Mouse (Mus musculus) midbrain, embryonic 13.5 days (tissue): ENCODE measurements around the gene Nenf. TPM values are rescaled to one million over a fixed set of nuclear protein-coding genes. Genes with fewer than 3 reads are reported as not detected.

Source experiments
- ATAC-seq: fragments of 200-750 bp; cut with Nextera tagmentation; 2 replicates; pipeline ENCODE4 v1.8.0; 2017; ENCODE audit warnings: mild to moderate bottlenecking, moderate TSS enrichment, moderate library complexity
- H3K27ac ChIP-seq: fragments of 300-500 bp; sonication (generic); 2 replicates; pipeline ENCODE4 v1.5.1; 2015; ENCODE audit warnings: inconsistent platforms, mild to moderate bottlenecking, moderate library complexity
- H3K27me3 ChIP-seq: fragments of 300-500 bp; sonication (generic); 2 replicates; pipeline ENCODE4 v1.6.1; 2015; ENCODE audit warnings: mild to moderate bottlenecking, inconsistent platforms
- H3K36me3 ChIP-seq: fragments of 300-500 bp; sonication (generic); 2 replicates; pipeline ENCODE4 v1.6.1; 2015; ENCODE audit warnings: mild to moderate bottlenecking, inconsistent platforms
- H3K4me1 ChIP-seq: fragments of 300-500 bp; sonication (generic); replicated peaks from 2 replicates; pipeline ENCODE4 v1.6.1; 2015; ENCODE audit warnings: inconsistent platforms
- H3K4me2 ChIP-seq: fragments of 300-500 bp; sonication (generic); replicated peaks from 2 replicates; pipeline ENCODE4 v1.6.1; 2015; ENCODE audit warnings: moderate library complexity, mild to moderate bottlenecking, inconsistent platforms
- H3K4me3 ChIP-seq: fragments of 300-500 bp; sonication (generic); replicated peaks from 2 replicates; pipeline ENCODE4 v1.5.1; 2015; ENCODE audit warnings: mild to moderate bottlenecking, inconsistent platforms
- H3K9ac ChIP-seq: fragments of 300-500 bp; sonication (generic); replicated peaks from 2 replicates; pipeline ENCODE4 v1.6.1; 2015; ENCODE audit warnings: mild to moderate bottlenecking, inconsistent platforms
- H3K9me3 ChIP-seq: fragments of 300-500 bp; sonication (generic); 2 replicates; pipeline ENCODE4 v1.6.1; 2016; ENCODE audit warnings: mild to moderate bottlenecking, inconsistent platforms
- WGBS: fragments of 180-500 bp; shearing (Covaris S2); methylation state at CpG from one replicate; pipeline ENCODE4 v1.1.7; 2015; 5-methylcytosine and 5-hydroxymethylcytosine counted together
- polyA plus RNA-seq: library from polyadenylated mRNA; unstranded; fragments of >200 nt; fragmentation: Nextera tagmentation; extraction: Ambion mirVana; gene quantifications from 2 replicates; pipeline ENCODE4 v1.2.1, GENCODE M21; 2015

The Nenf gene
- polyA plus RNA-seq, 1 experiment from 2014 or later, result 87.5 TPM

- H3K36me3 ChIP-seq, result no peaks in the 10 kb centered on the region
- no peak overlapping the region for H3K4me2 ChIP-seq
- H3K9ac ChIP-seq, result no peak overlapping the region
- WGBS, result 88% methylated on average over 4 of the region's 4 CpGs
- H3K4me3 ChIP-seq, result no peak overlapping the region
- peaks cover 16% of the 10 kb centered on the region for H3K4me1 ChIP-seq
- no peak for ATAC-seq
- no peak overlapping the region for H3K27ac ChIP-seq
- no peaks in the 10 kb centered on the region for H3K9me3 ChIP-seq
- no peaks in the 10 kb centered on the region for H3K27me3 ChIP-seq
These were observed 4.1 kb downstream of the Nenf start for GRCm38 (mm10) chr1:191313926-191314325.

- Histone ChIP-seq H3K9ac (no peak overlapping the region), H3K4me1 (peaks cover 16% of the 10 kb centered on the region), H3K4me2 (peak overlapping the region; percentile 53; the same call in 1 of the 2 replicates)
These were observed 4.8 kb downstream of the Nenf start for GRCm38 (mm10) chr1:191313158-191313557.

GRCm38 (mm10) chr1:191312513-191312941 is 5.5 kb downstream of the Nenf start:
- Histone ChIP-seq H3K36me3 (peaks cover 8% of the 10 kb centered on the region; the same call in 1 of the 2 replicates), H3K4me3 (peak overlapping the region; percentile 47), H3K9me3 (0 out of 2 replicates have a peak, but pooled peaks cover 6% of the 10 kb centered on the region), H3K4me2 (peak overlapping the region; percentile 53), H3K4me1 (peaks cover 14% of the 10 kb centered on the region), H3K27me3 (no peaks in the 10 kb centered on the region), H3K9ac (0 out of 2 replicates have a peak overlapping the region, but pooled peaks have one; percentile 33), H3K27ac (no peak overlapping the region)
- 1% methylated on average over 14 of the region's 14 CpGs for WGBS
- ATAC-seq, result peak; percentile 86

More at GRCm38 (mm10) chr1:191313158-191313557, 4.8 kb downstream of the Nenf start:
- H3K36me3 ChIP-seq, result peaks cover 2% of the 10 kb centered on the region; the same call in 1 of the 2 replicates
- H3K27me3 ChIP-seq, result no peaks in the 10 kb centered on the region
- 81% methylated on average over 6 of the region's 6 CpGs for whole genome bisulfite sequencing
- H3K9me3 ChIP-seq, result 0 out of 2 replicates have a peak, but pooled peaks cover 2% of the 10 kb centered on the region
- ATAC-seq, result no peak
- no peak overlapping the region for H3K4me3 ChIP-seq
- H3K27ac ChIP-seq, result no peak overlapping the region

- WGBS, result 70% methylated on average over 4 of the region's 4 CpGs
- H3K27me3 ChIP-seq, result no peaks in the 10 kb centered on the region
- no peak overlapping the region for H3K9ac ChIP-seq
- H3K36me3 ChIP-seq, result peaks cover 10% of the 10 kb centered on the region; the same call in 1 of the 2 replicates
- H3K4me1 ChIP-seq, result peaks cover 7% of the 10 kb centered on the region
- no peak overlapping the region for H3K4me2 ChIP-seq
- no peak for ATAC-seq
- H3K27ac ChIP-seq, result no peak overlapping the region
- H3K4me3 ChIP-seq, result no peak overlapping the region
- H3K9me3 ChIP-seq, result 0 out of 2 replicates have a peak, but pooled peaks cover 6% of the 10 kb centered on the region
These were observed 6.6 kb downstream of the Nenf start for GRCm38 (mm10) chr1:191311296-191311898.

GRCm38 (mm10) chr1:191307766-191308455 is 10.1 kb downstream of the Nenf start:
- Histone ChIP-seq H3K4me1 (peaks cover 3% of the 10 kb centered on the region), H3K9me3 (0 out of 2 replicates have a peak, but pooled peaks cover 6% of the 10 kb centered on the region), H3K27me3 (no peaks in the 10 kb centered on the region), H3K27ac (no peak overlapping the region), H3K9ac (no peak overlapping the region), H3K4me2 (no peak overlapping the region), H3K36me3 (peaks cover 10% of the 10 kb centered on the region; the same call in 1 of the 2 replicates), H3K4me3 (no peak overlapping the region)
- ATAC-seq, result no peak
- WGBS, result 87% methylated on average over 9 of the region's 9 CpGs

GRCm38 (mm10) chr1:191306316-191306715 is 11.7 kb downstream of the Nenf start:
- no peak overlapping the region for H3K4me2 ChIP-seq
- H3K27ac ChIP-seq, result no peak overlapping the region
- H3K4me3 ChIP-seq, result no peak overlapping the region
- H3K9ac ChIP-seq, result no peak overlapping the region
- H3K27me3 ChIP-seq, result no peaks in the 10 kb centered on the region
- peaks cover 10% of the 10 kb centered on the region; the same call in 1 of the 2 replicates for H3K36me3 ChIP-seq
- 93% methylated on average over 9 of the region's 9 CpGs for WGBS
- no peaks in the 10 kb centered on the region for H3K4me1 ChIP-seq
- no peak for ATAC-seq
- H3K9me3 ChIP-seq, result 0 out of 2 replicates have a peak, but pooled peaks cover 6% of the 10 kb centered on the region

GRCm38 (mm10) chr1:191305610-191306009 is 12.4 kb downstream of the Nenf start:
- Histone ChIP-seq H3K36me3 (peaks cover 10% of the 10 kb centered on the region; the same call in 1 of the 2 replicates), H3K9me3 (0 out of 2 replicates have a peak, but pooled peaks cover 6% of the 10 kb centered on the region), H3K27me3 (no peaks in the 10 kb centered on the region), H3K4me1 (no peaks in the 10 kb centered on the region), H3K27ac (no peak overlapping the region), H3K4me2 (no peak overlapping the region), H3K9ac (no peak overlapping the region), H3K4me3 (no peak overlapping the region)
- no peak for ATAC-seq
- WGBS, result 60% methylated on average over 7 of the region's 7 CpGs

- Histone ChIP-seq H3K4me2 (no peak overlapping the region), H3K4me1 (no peaks in the 10 kb centered on the region), H3K9me3 (0 out of 2 replicates have a peak, but pooled peaks cover 6% of the 10 kb centered on the region), H3K9ac (no peak overlapping the region), H3K4me3 (no peak overlapping the region), H3K27me3 (no peaks in the 10 kb centered on the region), H3K36me3 (peaks cover 10% of the 10 kb centered on the region; the same call in 1 of the 2 replicates), H3K27ac (no peak overlapping the region)
- WGBS, result 80% methylated on average over 6 of the region's 6 CpGs
- ATAC-seq, result no peak
These were observed 13.8 kb downstream of the Nenf start for GRCm38 (mm10) chr1:191304216-191304615.

GRCm38 (mm10) chr1:191303736-191304135 is 14.3 kb downstream of the Nenf start:
- no peak overlapping the region for H3K9ac ChIP-seq
- H3K9me3 ChIP-seq, result 0 out of 2 replicates have a peak, but pooled peaks cover 6% of the 10 kb centered on the region
- no peak overlapping the region for H3K4me2 ChIP-seq
- H3K4me1 ChIP-seq, result no peaks in the 10 kb centered on the region
- peaks cover 10% of the 10 kb centered on the region; the same call in 1 of the 2 replicates for H3K36me3 ChIP-seq
- no peak for ATAC-seq
- no peaks in the 10 kb centered on the region for H3K27me3 ChIP-seq
- WGBS, result 71% methylated on average over 3 of the region's 3 CpGs
- no peak overlapping the region for H3K4me3 ChIP-seq
- H3K27ac ChIP-seq, result no peak overlapping the region

GRCm38 (mm10) chr1:191301903-191302302 is 16.1 kb downstream of the Nenf start:
- Histone ChIP-seq H3K27ac (no peak overlapping the region), H3K9ac (no peak overlapping the region), H3K9me3 (no peaks in the 10 kb centered on the region), H3K36me3 (no peaks in the 10 kb centered on the region), H3K27me3 (no peaks in the 10 kb centered on the region), H3K4me2 (no peak overlapping the region), H3K4me1 (no peaks in the 10 kb centered on the region), H3K4me3 (no peak overlapping the region)
- 26% methylated on average over 4 of the region's 4 CpGs for WGBS
- ATAC-seq, result no peak

GRCm38 (mm10) chr1:191299215-191299942 is 18.6 kb downstream of the Nenf start:
- WGBS, result 59% methylated on average over 11 of the region's 11 CpGs
- Histone ChIP-seq H3K4me3 (no peak overlapping the region), H3K4me1 (no peaks in the 10 kb centered on the region), H3K27me3 (no peaks in the 10 kb centered on the region), H3K9me3 (no peaks in the 10 kb centered on the region), H3K9ac (no peak overlapping the region), H3K36me3 (no peaks in the 10 kb centered on the region), H3K27ac (no peak overlapping the region), H3K4me2 (no peak overlapping the region)
- ATAC-seq, result no peak
